Mouse (Mus musculus): ENCODE measurements around the gene Larp1. TPM values are rescaled to one million over a fixed set of nuclear protein-coding genes. Genes with fewer than 3 reads are reported as not detected.
A peak's percentile ranks its signal among the peaks of the same experiment; 100 is the strongest.

Larp1 gene
- polyA plus RNA-seq, 1 experiment: 32.8 TPM

GRCm38 (mm10) chr11:58103697-58104306 is 94.9 kb downstream of the Larp1 start, which contains the start of gene Cnot8:
Gene Cnot8 (plus strand): TSS chr11:58104153.
- no peaks in the 10 kb centered on the region for H3K9me3 ChIP-seq (ENCODE audit: control insufficient read depth, low read length)
- H3K36me3 ChIP-seq (ENCODE audit: control insufficient read depth): peaks cover 10% of the 10 kb centered on the region
- peak within 1 kb of the TSS; percentile 79 for H3K4me3 ChIP-seq (replicated peaks)
- TF ChIP-seq TAL1 (IDR thresholded peaks at IDR 0.05; ENCODE audit: low read length) (no peak), GATA1 (IDR thresholded peaks at IDR 0.05; ENCODE audit: low read length) (no peak)
- H3K27me3 ChIP-seq (ENCODE audit: control insufficient read depth): no peaks in the 10 kb centered on the region
- peaks cover 53% of the 10 kb centered on the region for H3K4me1 ChIP-seq (ENCODE audit: control insufficient read depth)

DNA sequence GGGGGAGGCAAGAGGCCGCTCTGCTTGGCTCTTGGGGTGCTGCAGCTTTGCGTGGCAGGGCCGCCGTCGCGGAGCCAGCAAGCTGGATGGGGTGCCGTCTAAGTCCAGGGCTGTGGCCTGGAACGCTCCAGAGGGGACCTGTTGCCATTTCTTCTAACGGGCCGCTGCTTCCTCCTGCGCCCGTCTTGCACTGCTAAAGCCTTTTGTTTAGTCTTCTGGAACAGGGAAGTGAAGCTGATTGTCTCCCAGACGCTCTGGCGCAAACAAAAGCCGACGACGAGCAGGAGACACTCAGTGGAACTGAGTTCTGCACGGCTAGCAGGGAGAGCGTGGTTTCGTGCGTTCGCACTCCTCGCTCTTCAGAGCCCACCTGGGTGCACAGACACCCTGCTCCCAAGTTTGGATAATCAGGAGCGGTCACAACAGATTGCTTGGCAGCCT is 95.5 kb downstream of the Larp1 start:
- peak overlapping the region; percentile 79 for H3K4me3 ChIP-seq (replicated peaks)
- TF ChIP-seq TAL1 (IDR thresholded peaks at IDR 0.05; ENCODE audit: low read length) (no peak), GATA1 (IDR thresholded peaks at IDR 0.05; ENCODE audit: low read length) (no peak)
- H3K4me1 ChIP-seq (ENCODE audit: control insufficient read depth): peaks cover 55% of the 10 kb centered on the region
- H3K36me3 ChIP-seq (ENCODE audit: control insufficient read depth): peaks cover 14% of the 10 kb centered on the region
- H3K9me3 ChIP-seq (ENCODE audit: control insufficient read depth, low read length): no peaks in the 10 kb centered on the region
- no peaks in the 10 kb centered on the region for H3K27me3 ChIP-seq (ENCODE audit: control insufficient read depth)

DNA sequence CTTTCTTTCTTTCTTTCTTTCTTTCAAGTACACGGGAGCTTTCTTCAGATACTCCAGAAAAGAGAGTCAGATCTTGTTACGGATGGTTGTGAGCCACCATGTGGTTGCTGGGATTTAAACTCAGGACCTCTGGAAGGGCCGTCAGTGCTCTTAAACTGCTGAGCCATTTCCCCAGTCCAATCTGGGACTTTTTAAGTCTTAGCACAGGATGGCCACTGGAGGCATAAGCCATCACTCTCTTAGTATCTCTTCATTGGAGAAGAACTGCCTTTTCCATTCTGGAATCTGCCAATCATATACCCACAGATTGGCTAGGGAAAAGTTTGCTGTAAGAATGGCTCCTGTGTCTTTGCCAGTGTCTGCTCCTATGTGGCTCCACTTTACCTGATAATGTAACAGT is 98.1 kb downstream of the Larp1 start:
- Histone ChIP-seq H3K9me3 (ENCODE audit: control insufficient read depth, low read length) (no peaks in the 10 kb centered on the region), H3K27me3 (ENCODE audit: control insufficient read depth) (no peaks in the 10 kb centered on the region), H3K36me3 (ENCODE audit: control insufficient read depth) (peaks cover 40% of the 10 kb centered on the region), H3K4me3 (replicated peaks) (no peak overlapping the region), H3K4me1 (ENCODE audit: control insufficient read depth) (peaks cover 52% of the 10 kb centered on the region)
- TF ChIP-seq GATA1 (IDR thresholded peaks at IDR 0.05; ENCODE audit: low read length) (no peak), TAL1 (IDR thresholded peaks at IDR 0.05; ENCODE audit: low read length) (no peak)

GRCm38 (mm10) chr11:58107664-58108337 is 98.9 kb downstream of the Larp1 start:
- no peak overlapping the region for H3K4me3 ChIP-seq (replicated peaks)
- TF ChIP-seq GATA1 (IDR thresholded peaks at IDR 0.05; ENCODE audit: low read length): no peak
- TF ChIP-seq TAL1 (IDR thresholded peaks at IDR 0.05; ENCODE audit: low read length): no peak
- no peaks in the 10 kb centered on the region for H3K27me3 ChIP-seq (ENCODE audit: control insufficient read depth)
- peaks cover 48% of the 10 kb centered on the region for H3K4me1 ChIP-seq (ENCODE audit: control insufficient read depth)
- H3K36me3 ChIP-seq (ENCODE audit: control insufficient read depth): peaks cover 46% of the 10 kb centered on the region
- H3K9me3 ChIP-seq (ENCODE audit: control insufficient read depth, low read length): no peaks in the 10 kb centered on the region

Other genes starting within 250 kb of the Larp1 start
- gene Sap30l, start 207.4 kb upstream of the Larp1 start, polyA plus RNA-seq (2012): 2.8 and 3.1 TPM in 2 replicates
- not detected in 2 replicates for gene Hand1, start 176.2 kb upstream of the Larp1 start, polyA plus RNA-seq (2012)
- not detected in 2 replicates for gene Gm12248, start 84.1 kb downstream of the Larp1 start, polyA plus RNA-seq (2012)
- 0.36 and 0.37 TPM in 2 replicates for gene Cnot8, start 95.1 kb downstream of the Larp1 start, polyA plus RNA-seq (2012)
- 0.22 and 0.29 TPM in 2 replicates for gene Gemin5, start 159.5 kb downstream of the Larp1 start, polyA plus RNA-seq (2012)
- 2.0 and 2.9 TPM in 2 replicates for gene Mrpl22, start 162.6 kb downstream of the Larp1 start, polyA plus RNA-seq (2012)
- gene Igtp, start 190.5 kb downstream of the Larp1 start, polyA plus RNA-seq (2012): 2.2 and 2.7 TPM in 2 replicates
- gene Irgm2, start 190.6 kb downstream of the Larp1 start, polyA plus RNA-seq (2012): 0.61 and 0.98 TPM in 2 replicates

Data from erythroblast, embryonic 14.5 days (primary cell).